Mouse (Mus musculus) neural tube, embryonic 15.5 days (tissue): ENCODE results near the gene C1qc. TPM values are rescaled to one million over a fixed set of nuclear protein-coding genes. Genes with fewer than 3 reads are reported as not detected.

Source experiments
- ATAC-seq: fragments of 200-750 bp; cut with Nextera tagmentation; 2 replicates; pipeline ENCODE4 v1.8.0; 2017; ENCODE audit warnings: mild to moderate bottlenecking, moderate TSS enrichment, moderate library complexity; ENCODE audit not compliant: low FRiP score
- H3K27ac ChIP-seq: fragments of 300-500 bp; sonication (generic); replicated peaks from 2 replicates; pipeline ENCODE4 v1.5.1; 2015; ENCODE audit warnings: mild to moderate bottlenecking, inconsistent platforms
- H3K27me3 ChIP-seq: fragments of 300-500 bp; sonication (generic); replicated peaks from 2 replicates; pipeline ENCODE4 v1.6.1; 2015; ENCODE audit warnings: inconsistent platforms
- H3K36me3 ChIP-seq: fragments of 300-500 bp; sonication (generic); 2 replicates; pipeline ENCODE4 v1.6.1; 2015; ENCODE audit warnings: inconsistent platforms
- H3K4me1 ChIP-seq: fragments of 300-500 bp; sonication (generic); 2 replicates; pipeline ENCODE4 v1.6.1; 2015; ENCODE audit warnings: inconsistent platforms
- H3K4me2 ChIP-seq: fragments of 300-500 bp; sonication (generic); 2 replicates; pipeline ENCODE4 v1.6.1; 2015; ENCODE audit warnings: inconsistent platforms, mild to moderate bottlenecking, moderate library complexity
- H3K4me3 ChIP-seq: fragments of 300-500 bp; sonication (generic); replicated peaks from 2 replicates; pipeline ENCODE4 v1.5.1; 2015; ENCODE audit warnings: mild to moderate bottlenecking, inconsistent platforms
- H3K9ac ChIP-seq: fragments of 300-500 bp; sonication (generic); replicated peaks from 2 replicates; pipeline ENCODE4 v1.6.1; 2015; ENCODE audit warnings: mild to moderate bottlenecking, inconsistent platforms
- H3K9me3 ChIP-seq: fragments of 300-500 bp; sonication (generic); replicated peaks from 2 replicates; pipeline ENCODE4 v1.6.1; 2016; ENCODE audit warnings: inconsistent platforms
- WGBS: fragments of 180-500 bp; shearing (Covaris S2); methylation state at CpG from one replicate; pipeline ENCODE4 v1.1.7; 2015; ENCODE audit warnings: mixed read lengths; 5-methylcytosine and 5-hydroxymethylcytosine counted together
- polyA plus RNA-seq: library from polyadenylated mRNA; unstranded; fragments of >200 nt; fragmentation: Nextera tagmentation; extraction: Ambion mirVana; gene quantifications from 2 replicates; pipeline ENCODE4 v1.2.1, GENCODE M21; 2015

C1qc gene
- polyA plus RNA-seq, 1 experiment from 2014 or later: 28.4 TPM

DNA sequence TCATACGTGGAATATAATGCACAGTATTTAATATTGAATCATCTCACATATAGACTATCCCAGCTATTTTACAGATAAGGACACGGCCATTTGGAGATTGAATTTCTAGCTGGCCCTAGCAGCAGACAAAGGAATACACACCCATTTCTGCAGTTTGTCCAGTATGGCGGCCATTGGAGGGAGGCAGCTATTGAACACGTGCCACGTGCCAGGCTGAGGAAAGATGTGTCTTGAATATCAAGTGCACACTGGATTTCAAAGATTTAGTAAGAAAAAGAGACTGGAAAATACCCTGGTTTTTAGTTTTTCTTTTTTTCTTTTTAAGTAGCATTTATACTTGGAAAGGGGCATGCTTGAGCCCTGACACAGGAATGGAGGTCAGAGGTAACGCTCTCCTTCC lies 45.7 kb downstream of the C1qc start:
- H3K36me3 ChIP-seq: no peaks in the 10 kb centered on the region
- no peak overlapping the region for H3K27ac ChIP-seq
- peaks cover 11% of the 10 kb centered on the region for H3K4me1 ChIP-seq
- no peak for ATAC-seq
- no peak overlapping the region for H3K9ac ChIP-seq
- WGBS: 58% methylated on average over 6 of the region's 6 CpGs
- H3K4me3 ChIP-seq: no peak overlapping the region
- H3K9me3 ChIP-seq: no peaks in the 10 kb centered on the region
- no peaks in the 10 kb centered on the region for H3K27me3 ChIP-seq
- no peak overlapping the region for H3K4me2 ChIP-seq

- Histone ChIP-seq H3K36me3 (no peaks in the 10 kb centered on the region), H3K27me3 (peaks cover 7% of the 10 kb centered on the region; the same call in 1 of the 2 replicates), H3K4me1 (peaks cover 11% of the 10 kb centered on the region), H3K9me3 (no peaks in the 10 kb centered on the region), H3K4me2 (no peak overlapping the region), H3K9ac (no peak overlapping the region), H3K27ac (no peak overlapping the region), H3K4me3 (no peak overlapping the region)
- no peak for ATAC-seq
- 86% methylated on average over 10 of the region's 10 CpGs for WGBS
Observed at GRCm38 (mm10) chr4:136842802-136843201, 50.1 kb downstream of the C1qc start.

DNA sequence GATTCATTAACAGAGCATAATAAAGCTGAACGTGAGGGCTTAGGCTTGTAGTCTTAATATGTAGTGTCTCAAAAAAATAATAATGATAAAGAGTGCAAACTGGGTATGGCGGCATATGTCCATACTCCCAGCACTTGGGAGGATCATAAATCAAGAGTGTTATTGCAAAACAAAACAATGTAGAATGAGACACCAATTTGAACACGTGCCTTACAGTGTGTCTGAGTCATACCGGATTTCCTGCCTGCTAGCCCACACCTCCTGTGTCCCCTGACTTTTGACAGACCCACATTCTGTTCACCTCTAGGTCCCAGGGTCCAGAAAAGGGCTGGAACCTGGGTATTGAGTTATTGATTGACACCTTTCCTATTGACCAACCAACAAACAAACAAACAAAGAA lies 50.8 kb downstream of the C1qc start:
- Histone ChIP-seq H3K9me3 (no peaks in the 10 kb centered on the region), H3K36me3 (no peaks in the 10 kb centered on the region), H3K4me2 (no peak overlapping the region), H3K4me3 (no peak overlapping the region), H3K27ac (no peak overlapping the region), H3K9ac (no peak overlapping the region), H3K27me3 (peaks cover 7% of the 10 kb centered on the region; the same call in 1 of the 2 replicates), H3K4me1 (peaks cover 18% of the 10 kb centered on the region)
- ATAC-seq: no peak
- WGBS: 80% methylated on average over 4 of the region's 4 CpGs

GRCm38 (mm10) chr4:136841056-136841455 lies 51.8 kb downstream of the C1qc start:
- Histone ChIP-seq H3K36me3 (no peaks in the 10 kb centered on the region), H3K4me2 (no peak overlapping the region), H3K4me1 (peaks cover 25% of the 10 kb centered on the region), H3K27ac (no peak overlapping the region), H3K27me3 (peaks cover 7% of the 10 kb centered on the region; the same call in 1 of the 2 replicates), H3K4me3 (no peak overlapping the region), H3K9ac (no peak overlapping the region), H3K9me3 (no peaks in the 10 kb centered on the region)
- 9% methylated on average over 5 of the region's 5 CpGs for WGBS
- ATAC-seq: no peak

Other genes starting within 250 kb of the C1qc start
- gene Ephb2, start 57.1 kb downstream of the C1qc start, polyA plus RNA-seq: 13.7 and 21.3 TPM in 2 replicates
- gene C1qb, start 6.9 kb downstream of the C1qc start, polyA plus RNA-seq: 62.0 and 62.4 TPM in 2 replicates
- gene C1qa, start 5.7 kb upstream of the C1qc start, polyA plus RNA-seq: 33.7 and 40.5 TPM in 2 replicates
- 9.6 and 13.9 TPM in 2 replicates for gene Epha8, start 63.8 kb upstream of the C1qc start, polyA plus RNA-seq
- gene Zbtb40, start 155.7 kb upstream of the C1qc start, polyA plus RNA-seq: 3.6 and 4.6 TPM in 2 replicates